Mouse (Mus musculus): ENCODE measurements around the gene Cd200r3. TPM values are rescaled to one million over a fixed set of nuclear protein-coding genes. Genes with fewer than 3 reads are reported as not detected.

Gene Cd200r3
- polyA plus RNA-seq, 1 experiment from 2014 or later = 0.79 TPM

GRCm38 (mm10) chr16:44996701-44997100 is 53.2 kb downstream of the Cd200r3 start:
- Histone ChIP-seq H3K9ac (replicated peaks) (no peak overlapping the region), H3K27me3 (ENCODE audit: insufficient read depth, low read length) (no peaks in the 10 kb centered on the region), H3K27ac (ENCODE audit: low read depth) (no peak overlapping the region), H3K36me3 (replicated peaks; ENCODE audit: insufficient read depth, low read length) (no peaks in the 10 kb centered on the region), H3K4me3 (ENCODE audit: low read depth, low read length) (no peak overlapping the region), H3K4me1 (ENCODE audit: insufficient read depth) (no peaks in the 10 kb centered on the region), H3K9me3 (ENCODE audit: low read length) (no peaks in the 10 kb centered on the region), H3K4me2 (ENCODE audit: low read depth, low read length) (no peak overlapping the region)
- no peak for ATAC-seq
- TF ChIP-seq EP300 (IDR thresholded peaks at IDR 0.05; ENCODE audit: low read depth) (no peak), CTCF (IDR thresholded peaks at IDR 0.05; ENCODE audit: low read depth) (no peak)
- DNase-seq = no peak
- 71% methylated on average over 1 of the region's 1 CpGs for WGBS (ENCODE audit: insufficient replicate concordance)

GRCm38 (mm10) chr16:44999537-44999936 is 56.1 kb downstream of the Cd200r3 start:
- no peak for ATAC-seq
- no peak overlapping the region for H3K27ac ChIP-seq (ENCODE audit: low read depth)

GRCm38 (mm10) chr16:45004443-45004842 is 61.0 kb downstream of the Cd200r3 start:
- Histone ChIP-seq H3K4me1 (ENCODE audit: insufficient read depth) (no peaks in the 10 kb centered on the region), H3K27me3 (ENCODE audit: insufficient read depth, low read length) (no peaks in the 10 kb centered on the region), H3K4me3 (ENCODE audit: low read depth, low read length) (no peak overlapping the region), H3K27ac (ENCODE audit: low read depth) (no peak overlapping the region), H3K9ac (replicated peaks) (no peak overlapping the region), H3K9me3 (ENCODE audit: low read length) (no peaks in the 10 kb centered on the region), H3K4me2 (ENCODE audit: low read depth, low read length) (no peak overlapping the region), H3K36me3 (replicated peaks; ENCODE audit: insufficient read depth, low read length) (no peaks in the 10 kb centered on the region)
- no peak for ATAC-seq
- TF ChIP-seq EP300 (IDR thresholded peaks at IDR 0.05; ENCODE audit: low read depth) = no peak
- DNase-seq = no peak
- WGBS (ENCODE audit: insufficient replicate concordance) = 60% methylated on average over 3 of the region's 3 CpGs

More at GRCm38 (mm10) chr16:44999537-44999936, 56.1 kb downstream of the Cd200r3 start:
- TF ChIP-seq CTCF (IDR thresholded peaks at IDR 0.05; ENCODE audit: low read depth) = no peak
- TF ChIP-seq EP300 (IDR thresholded peaks at IDR 0.05; ENCODE audit: low read depth) = no peak
- Histone ChIP-seq H3K4me2 (ENCODE audit: low read depth, low read length) (no peak overlapping the region), H3K4me1 (ENCODE audit: insufficient read depth) (no peaks in the 10 kb centered on the region), H3K4me3 (ENCODE audit: low read depth, low read length) (no peak overlapping the region), H3K9me3 (ENCODE audit: low read length) (no peaks in the 10 kb centered on the region), H3K36me3 (replicated peaks; ENCODE audit: insufficient read depth, low read length) (no peaks in the 10 kb centered on the region), H3K27me3 (ENCODE audit: insufficient read depth, low read length) (no peaks in the 10 kb centered on the region), H3K9ac (replicated peaks) (no peak overlapping the region)
- WGBS (ENCODE audit: insufficient replicate concordance) = 27% methylated on average over 3 of the region's 3 CpGs
- DNase-seq = no peak

GRCm38 (mm10) chr16:45005280-45005679 is 61.8 kb downstream of the Cd200r3 start:
- Histone ChIP-seq H3K27me3 (ENCODE audit: insufficient read depth, low read length) (no peaks in the 10 kb centered on the region), H3K4me2 (ENCODE audit: low read depth, low read length) (no peak overlapping the region), H3K4me1 (ENCODE audit: insufficient read depth) (no peaks in the 10 kb centered on the region), H3K27ac (ENCODE audit: low read depth) (no peak overlapping the region), H3K9me3 (ENCODE audit: low read length) (no peaks in the 10 kb centered on the region), H3K4me3 (ENCODE audit: low read depth, low read length) (no peak overlapping the region), H3K36me3 (replicated peaks; ENCODE audit: insufficient read depth, low read length) (no peaks in the 10 kb centered on the region), H3K9ac (replicated peaks) (no peak overlapping the region)
- 51% methylated on average over 3 of the region's 3 CpGs for WGBS (ENCODE audit: insufficient replicate concordance)
- DNase-seq = no peak
- ATAC-seq = no peak
- TF ChIP-seq CTCF (IDR thresholded peaks at IDR 0.05; ENCODE audit: low read depth) (no peak), EP300 (IDR thresholded peaks at IDR 0.05; ENCODE audit: low read depth) (no peak)

- no peak for TF ChIP-seq CTCF (IDR thresholded peaks at IDR 0.05; ENCODE audit: low read depth)
- TF ChIP-seq EP300 (IDR thresholded peaks at IDR 0.05; ENCODE audit: low read depth) = no peak
- H3K9ac ChIP-seq (replicated peaks) = no peak overlapping the region
- no peaks in the 10 kb centered on the region for H3K36me3 ChIP-seq (replicated peaks; ENCODE audit: insufficient read depth, low read length)
- DNase-seq (no peak), ATAC-seq (no peak)
- no peaks in the 10 kb centered on the region for H3K9me3 ChIP-seq (ENCODE audit: low read length)
- no peaks in the 10 kb centered on the region for H3K4me1 ChIP-seq (ENCODE audit: insufficient read depth)
- no peak overlapping the region for H3K4me2 ChIP-seq (ENCODE audit: low read depth, low read length)
- no peak overlapping the region for H3K4me3 ChIP-seq (ENCODE audit: low read depth, low read length)
- WGBS (ENCODE audit: insufficient replicate concordance) = 57% methylated on average over 2 of the region's 2 CpGs
- no peaks in the 10 kb centered on the region for H3K27me3 ChIP-seq (ENCODE audit: insufficient read depth, low read length)
- no peak overlapping the region for H3K27ac ChIP-seq (ENCODE audit: low read depth)
Measured at GRCm38 (mm10) chr16:45006971-45007370, 63.5 kb downstream of the Cd200r3 start.

- no peak for DNase-seq
- 67% methylated on average over 4 of the region's 4 CpGs for WGBS (ENCODE audit: insufficient replicate concordance)
- H3K4me1 ChIP-seq (ENCODE audit: insufficient read depth) = no peaks in the 10 kb centered on the region
- H3K9me3 ChIP-seq (ENCODE audit: low read length) = no peaks in the 10 kb centered on the region
- no peaks in the 10 kb centered on the region for H3K27me3 ChIP-seq (ENCODE audit: insufficient read depth, low read length)
- no peak for TF ChIP-seq CTCF (IDR thresholded peaks at IDR 0.05; ENCODE audit: low read depth)
- TF ChIP-seq EP300 (IDR thresholded peaks at IDR 0.05; ENCODE audit: low read depth) = no peak
- H3K36me3 ChIP-seq (replicated peaks; ENCODE audit: insufficient read depth, low read length) = no peaks in the 10 kb centered on the region
- H3K9ac ChIP-seq (replicated peaks) = no peak overlapping the region
- H3K4me3 ChIP-seq (ENCODE audit: low read depth, low read length) = no peak overlapping the region
- no peak overlapping the region for H3K27ac ChIP-seq (ENCODE audit: low read depth)
- no peak for ATAC-seq
- H3K4me2 ChIP-seq (ENCODE audit: low read depth, low read length) = no peak overlapping the region
Measured at GRCm38 (mm10) chr16:45007807-45008206, 64.3 kb downstream of the Cd200r3 start.

GRCm38 (mm10) chr16:45009634-45010033 is 66.2 kb downstream of the Cd200r3 start:
- Histone ChIP-seq H3K36me3 (replicated peaks; ENCODE audit: insufficient read depth, low read length) (no peaks in the 10 kb centered on the region), H3K9me3 (ENCODE audit: low read length) (no peaks in the 10 kb centered on the region), H3K27me3 (ENCODE audit: insufficient read depth, low read length) (no peaks in the 10 kb centered on the region), H3K4me1 (ENCODE audit: insufficient read depth) (no peaks in the 10 kb centered on the region), H3K9ac (replicated peaks) (no peak overlapping the region), H3K4me3 (ENCODE audit: low read depth, low read length) (no peak overlapping the region), H3K27ac (ENCODE audit: low read depth) (no peak overlapping the region), H3K4me2 (ENCODE audit: low read depth, low read length) (no peak overlapping the region)
- no peak for ATAC-seq
- no peak for DNase-seq
- WGBS (ENCODE audit: insufficient replicate concordance) = 53% methylated on average over 5 of the region's 5 CpGs
- TF ChIP-seq EP300 (IDR thresholded peaks at IDR 0.05; ENCODE audit: low read depth) = no peak; the same call in 1 of the 2 replicates
- no peak for TF ChIP-seq CTCF (IDR thresholded peaks at IDR 0.05; ENCODE audit: low read depth)

Data from liver, postnatal 0 days (tissue).